Mouse (Mus musculus) liver, adult 2 months (tissue): ENCODE measurements at regions not wholly inside any gene's neighbourhood (a gene's known extent, or its start where the extent isn't known, plus 50 kb on each side); places are given as distances from the start of the nearest gene placed in this dataset.

Experiments
- CTCF ChIP-seq: fragments of 200-500 bp; IDR thresholded peaks from 2 replicates; pipeline ENCODE4 v1.5.1; 2011; ENCODE audit warnings: low read depth, low read length, control low read depth
- POLR2A ChIP-seq: fragments of 200-500 bp; IDR thresholded peaks from 2 replicates; pipeline ENCODE4 v1.6.1; 2011; ENCODE audit warnings: low read length, control low read depth; ENCODE audit not compliant: insufficient read depth; ENCODE audit errors: extremely low read depth

GRCm38 (mm10) chr15:40364221-40364621, 230.1 kb downstream of the 9330182O14Rik start:
- TF ChIP-seq CTCF = no peak
- TF ChIP-seq POLR2A = no peak
